Mouse (Mus musculus) thymus, postnatal 14 days (tissue): ENCODE measurements around the gene Clk1.
A peak's percentile ranks its signal among the peaks of the same experiment; 100 is the strongest.
"Not testable (repeated sequence)": the region's sequence is repeated elsewhere in the genome, so short reads cannot be mapped to it uniquely, and the experiment has no call there.

Experiments
- DNase-seq: peaks from one replicate; pipeline ENCODE4 v3.0.0; 2021

Clk1 gene

DNA sequence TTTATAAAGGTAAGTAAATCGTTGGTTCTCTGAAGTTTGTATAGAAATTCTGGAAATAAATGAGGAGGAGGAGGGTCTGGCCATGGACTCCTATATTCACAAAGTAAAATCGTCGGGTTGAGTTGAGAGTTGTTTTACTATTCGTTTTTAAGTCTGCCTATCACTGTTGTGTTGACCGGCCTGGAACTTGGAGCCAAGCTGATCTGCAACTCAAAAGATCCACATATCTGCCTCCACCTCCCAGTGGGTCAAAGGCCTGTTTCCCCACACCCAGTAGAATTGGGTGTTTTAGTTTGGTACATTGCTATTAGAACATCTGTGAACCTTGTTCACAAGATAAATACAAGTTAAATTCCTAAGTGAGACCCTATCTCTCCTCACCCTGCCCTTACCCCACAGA, 20.1 kb downstream of the Clk1 start:
- DNase-seq, result no peak

- no peak for DNase-seq
Observed at GRCm38 (mm10) chr1:58401396-58401795, 22.5 kb downstream of the Clk1 start.

- no peak for DNase-seq
Observed at GRCm38 (mm10) chr1:58397731-58398130, 26.1 kb downstream of the Clk1 start.

DNA sequence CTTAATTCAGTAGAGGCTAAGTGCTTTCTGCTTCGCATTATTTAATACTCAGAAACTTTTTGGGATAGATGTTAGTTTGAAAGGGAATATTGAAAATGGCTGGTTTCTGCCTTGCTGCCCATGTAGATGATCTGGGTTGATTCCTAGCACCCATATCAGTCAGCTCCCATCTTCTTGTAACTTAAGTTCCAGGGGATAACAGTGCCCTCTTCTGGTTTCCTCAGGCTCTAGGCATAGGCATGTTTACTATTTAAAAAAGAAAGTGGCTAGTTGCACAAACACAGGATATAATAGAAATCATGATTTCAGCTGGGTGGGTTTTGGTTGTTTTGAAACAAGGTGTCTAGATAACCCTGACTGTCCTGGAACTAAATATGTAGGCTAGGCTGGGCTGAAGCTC, 27.7 kb downstream of the Clk1 start:
- DNase-seq, result no peak

DNA sequence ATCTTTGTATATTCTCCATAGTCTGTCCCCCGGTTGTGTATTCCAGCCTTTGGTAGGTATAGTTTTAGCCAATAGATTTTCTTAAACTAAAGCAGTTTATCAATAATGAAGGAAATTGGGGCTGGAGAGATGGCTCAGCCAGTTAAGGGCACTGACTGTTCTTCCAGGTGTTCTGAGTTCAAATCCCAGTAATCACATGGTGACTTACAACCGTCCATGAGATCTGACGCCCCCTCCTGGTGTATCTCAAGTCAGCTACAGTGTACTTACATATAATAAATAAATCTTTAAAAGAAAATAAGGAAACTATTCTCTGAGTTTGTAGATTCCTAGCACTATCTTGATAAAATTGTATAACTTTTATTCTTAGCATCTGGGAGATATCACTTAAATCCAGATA, 28.5 kb downstream of the Clk1 start:
- DNase-seq, result no peak

- DNase-seq, result peak; percentile 62
Observed at GRCm38 (mm10) chr1:58393284-58394195, 30.3 kb downstream of the Clk1 start.

- peak; percentile 97 for DNase-seq
Observed at GRCm38 (mm10) chr1:58392652-58393283, 31.1 kb downstream of the Clk1 start, which contains the start of gene Bzw1. TSS of gene Bzw1 (plus strand) at chr1:58392898.

GRCm38 (mm10) chr1:58392268-58392651, 31.6 kb downstream of the Clk1 start:
- DNase-seq, result no peak

- no peak for DNase-seq
Observed at GRCm38 (mm10) chr1:58391421-58392267, 32.2 kb downstream of the Clk1 start.

GRCm38 (mm10) chr1:58382586-58383281, 41.1 kb downstream of the Clk1 start:
- DNase-seq, result no peak

DNA sequence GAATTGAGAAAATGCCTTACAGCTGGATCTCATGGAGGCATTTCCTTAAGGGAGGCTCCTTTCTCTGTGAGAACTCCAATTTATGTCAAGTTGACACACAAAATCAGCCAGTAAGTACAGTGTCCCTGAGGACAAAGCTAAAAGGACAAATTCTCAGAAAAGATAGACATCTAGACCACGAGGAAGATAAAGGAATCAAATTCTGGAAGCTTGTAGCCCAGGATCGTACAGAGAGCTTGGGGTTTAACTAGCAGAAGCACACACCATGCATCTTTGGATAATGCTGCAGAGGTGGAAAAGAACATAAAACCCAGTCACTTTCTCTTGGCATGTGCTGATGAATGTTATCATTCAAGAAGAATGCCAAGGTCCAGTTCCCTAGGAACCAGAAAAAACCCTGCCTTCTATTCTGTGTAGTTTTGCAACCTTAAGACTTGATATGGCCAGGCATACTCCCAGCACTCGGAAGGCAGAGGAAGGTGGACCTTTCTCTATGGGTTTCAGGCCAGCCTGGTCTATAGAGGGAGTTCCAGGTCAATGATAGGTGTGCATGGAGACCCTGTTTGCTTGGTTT, 48.2 kb downstream of the Clk1 start:
- DNase-seq, result no peak

GRCm38 (mm10) chr1:58374266-58374665, 49.6 kb downstream of the Clk1 start:
- DNase-seq, result not testable (repeated sequence)

DNA sequence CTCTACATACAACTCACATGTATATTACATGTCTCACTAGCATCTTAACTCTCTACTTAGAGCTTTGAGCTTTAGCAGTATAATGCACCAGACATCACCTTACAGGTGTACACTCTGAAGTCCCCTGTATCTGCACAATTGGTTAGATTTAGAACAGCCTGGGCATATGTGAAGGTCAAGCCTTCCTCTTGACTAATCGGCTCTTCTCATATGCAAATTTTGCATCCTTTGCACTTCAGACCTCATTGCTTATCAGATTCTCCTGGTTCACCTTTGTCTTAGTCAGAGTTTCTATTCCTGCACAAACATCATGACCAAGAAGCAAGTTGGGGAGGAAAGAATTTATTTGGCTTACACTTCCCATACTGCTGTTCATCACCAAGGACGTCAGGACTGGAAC, 54.1 kb downstream of the Clk1 start:
- no peak for DNase-seq

- no peak for DNase-seq
Observed at GRCm38 (mm10) chr1:58366737-58367471, 57.0 kb downstream of the Clk1 start.

- DNase-seq, result no peak
Observed at GRCm38 (mm10) chr1:58365829-58366228, 58.0 kb downstream of the Clk1 start.

DNA sequence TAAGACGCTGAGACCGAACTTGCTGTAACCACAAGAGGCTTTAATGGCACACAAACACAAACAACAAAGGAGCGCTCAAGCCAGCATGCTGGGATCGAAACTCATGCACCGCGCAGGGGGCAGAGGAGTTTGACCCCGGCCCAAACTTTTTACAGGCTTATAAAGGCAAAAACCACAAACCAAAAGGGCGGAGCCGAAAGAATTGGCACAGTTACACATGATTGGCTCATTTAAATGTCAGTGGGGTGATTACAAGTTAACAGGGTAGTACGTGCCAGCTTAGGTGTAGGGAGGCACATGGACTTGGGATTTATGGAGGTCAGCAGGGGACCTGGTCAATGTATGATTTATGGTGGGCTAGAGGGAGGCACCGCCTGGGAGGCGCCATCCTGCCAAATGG, 59.3 kb downstream of the Clk1 start:
- DNase-seq, result no peak

- DNase-seq, result no peak
Observed at GRCm38 (mm10) chr1:58362296-58362695, 61.6 kb downstream of the Clk1 start.
